ENCODE assay signal across 8 mouse cellular contexts in the genomic region with DNA sequence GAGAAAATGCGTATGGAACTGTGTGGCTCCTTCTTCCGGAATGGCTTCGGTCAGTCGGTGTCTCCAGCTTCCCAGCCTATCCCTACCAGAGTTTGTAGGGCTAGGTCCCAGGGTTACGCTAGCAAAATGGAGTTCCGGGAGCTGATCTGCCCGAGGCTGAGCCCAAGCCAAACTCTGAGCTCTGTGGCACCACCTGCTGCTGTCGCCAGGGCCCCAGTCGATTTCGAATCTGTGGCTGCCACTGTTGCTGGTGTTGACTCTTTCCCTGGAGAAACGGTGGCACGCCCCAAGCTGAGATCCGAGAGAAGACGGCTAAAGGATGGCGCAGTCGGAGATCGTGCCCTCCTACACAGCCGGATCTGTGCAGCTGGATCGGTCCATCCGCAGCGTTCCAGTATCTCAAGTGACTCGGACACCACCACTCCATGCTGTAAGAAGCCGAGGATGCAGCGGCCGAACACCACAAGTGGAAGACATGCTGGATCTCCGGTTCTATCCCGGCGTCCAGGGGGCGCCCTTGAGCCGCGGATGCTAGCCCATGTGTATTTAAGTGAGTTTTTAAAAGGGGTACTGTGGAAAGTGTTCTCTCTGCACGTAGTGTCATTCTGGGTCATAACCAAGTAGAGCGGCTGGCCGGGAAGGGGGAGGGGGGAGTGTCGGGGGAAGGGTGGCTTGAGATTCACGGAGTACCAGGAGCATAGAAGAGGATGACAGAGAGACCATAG. TPM values are rescaled to one million over a fixed set of nuclear protein-coding genes. Genes with fewer than 3 reads are reported as not detected.
DNase-seq lines count a peak whose midpoint lies in the region; ATAC-seq and TF ChIP-seq lines count a peak whose summit lies in the region.

No protein-coding gene starts in this region.

- no peaks in the 10 kb centered on the region; the same call in 1 of the 2 replicates for H3K4me1 ChIP-seq in brown adipose tissue, adult 24 weeks (ENCODE audit: control insufficient read depth, insufficient read depth, insufficient read length, low read length)
- H3K4me1 ChIP-seq in forebrain, embryonic 10.5 days, result peaks cover 20% of the 10 kb centered on the region
- H3K4me1 ChIP-seq in heart, embryonic 16.5 days (ENCODE audit: control insufficient read depth, insufficient read depth, low read length), result peaks cover 8% of the 10 kb centered on the region; the same call in 1 of the 2 replicates
- H3K4me1 ChIP-seq in liver, embryonic 15.5 days (replicated peaks), result peaks cover 54% of the 10 kb centered on the region
- peaks cover 12% of the 10 kb centered on the region; the same call in 1 of the 2 replicates for H3K4me1 ChIP-seq in neural tube, embryonic 12.5 days
- peaks cover 2% of the 10 kb centered on the region; the same call in 1 of the 2 replicates for H3K4me1 ChIP-seq in testis, adult 2 months (ENCODE audit: control insufficient read depth, insufficient read depth, low read length)

- no peak; the same call in 1 of the 2 replicates for TF ChIP-seq POLR2A in testis, adult 2 months (IDR thresholded peaks at IDR 0.05; ENCODE audit: control insufficient read depth, low read depth, low read length)

- peak; percentile 83 for DNase-seq in forebrain, embryonic 10.5 days (ENCODE audit: extremely low spot score, low spot score)
- peak; percentile 92 to 98 for DNase-seq in kidney, postnatal 36 days

- no peaks in the 10 kb centered on the region for H3K27me3 ChIP-seq in forebrain, embryonic 10.5 days (ENCODE audit: poor library complexity, severe bottlenecking)
- H3K27me3 ChIP-seq in heart, embryonic 16.5 days (ENCODE audit: control insufficient read depth, insufficient read depth, low read length), result no peaks in the 10 kb centered on the region
- no peaks in the 10 kb centered on the region for H3K27me3 ChIP-seq in liver, embryonic 15.5 days
- no peaks in the 10 kb centered on the region for H3K27me3 ChIP-seq in neural tube, embryonic 12.5 days (replicated peaks)
- H3K27me3 ChIP-seq in testis, adult 2 months (ENCODE audit: control insufficient read depth, insufficient read depth, low read length), result no peaks in the 10 kb centered on the region

- H3K9me3 ChIP-seq in forebrain, embryonic 10.5 days, result no peaks in the 10 kb centered on the region
- no peaks in the 10 kb centered on the region for H3K9me3 ChIP-seq in heart, embryonic 16.5 days (replicated peaks; ENCODE audit: control insufficient read depth, low read length)
- no peaks in the 10 kb centered on the region for H3K9me3 ChIP-seq in liver, embryonic 15.5 days (replicated peaks)
- H3K9me3 ChIP-seq in neural tube, embryonic 12.5 days, result no peaks in the 10 kb centered on the region

- H3K9ac ChIP-seq in heart, embryonic 16.5 days (ENCODE audit: low read length), result peak overlapping the region; percentile 76
- peak overlapping the region; percentile 60 for H3K9ac ChIP-seq in liver, embryonic 15.5 days
- H3K9ac ChIP-seq in neural tube, embryonic 12.5 days, result peak overlapping the region; percentile 49

- peak; percentile 70 for ATAC-seq in CD4-positive, CD25-positive, alpha-beta regulatory T cell, adult 4 months
- peak; percentile 69 for ATAC-seq in heart, embryonic 16.5 days (replicated peaks; ENCODE audit: extremely low read depth, insufficient read depth, low FRiP score)
- ATAC-seq in liver, embryonic 15.5 days (ENCODE audit: insufficient read depth), result peak; percentile 71
- peak; percentile 44; the same call in 1 of the 2 replicates for ATAC-seq in neural tube, embryonic 12.5 days (ENCODE audit: low FRiP score, low read depth)

- H3K4me2 ChIP-seq in heart, embryonic 16.5 days (ENCODE audit: low read depth, low read length), result peak overlapping the region; percentile 85
- peak overlapping the region; percentile 89 for H3K4me2 ChIP-seq in liver, embryonic 15.5 days
- peak overlapping the region; percentile 65 for H3K4me2 ChIP-seq in neural tube, embryonic 12.5 days (replicated peaks)

- H3K27ac ChIP-seq in brown adipose tissue, adult 24 weeks (replicated peaks; ENCODE audit: low read depth, low read length), result peak overlapping the region; percentile 69
- H3K27ac ChIP-seq in forebrain, embryonic 10.5 days, result peak overlapping the region; percentile 78
- H3K27ac ChIP-seq in heart, embryonic 16.5 days (ENCODE audit: low read length), result peak overlapping the region; percentile 73
- peak overlapping the region; percentile 81 for H3K27ac ChIP-seq in liver, embryonic 15.5 days (replicated peaks)
- 0 out of 2 replicates have a peak overlapping the region, but pooled peaks have one; percentile 2 for H3K27ac ChIP-seq in neural tube, embryonic 12.5 days
- H3K27ac ChIP-seq in testis, adult 2 months (ENCODE audit: control insufficient read depth, insufficient read depth, low read depth, low read length), result peak overlapping the region; percentile 9; the same call in 1 of the 2 replicates

- 3% methylated on average over 36 of the region's 36 CpGs for WGBS in forebrain, embryonic 10.5 days
- WGBS in heart, embryonic 16.5 days, result 1% methylated on average over 36 of the region's 36 CpGs
- 1% methylated on average over 36 of the region's 36 CpGs for WGBS in liver, embryonic 15.5 days (ENCODE audit: insufficient replicate concordance)
- WGBS in neural tube, embryonic 12.5 days, result 3% methylated on average over 36 of the region's 36 CpGs

- H3K4me3 ChIP-seq in brown adipose tissue, adult 24 weeks (ENCODE audit: insufficient read depth, low read depth, low read length), result peak overlapping the region; percentile 72
- H3K4me3 ChIP-seq in forebrain, embryonic 10.5 days, result peak overlapping the region; percentile 57
- peak overlapping the region; percentile 62 for H3K4me3 ChIP-seq in heart, embryonic 16.5 days (ENCODE audit: low read length)
- H3K4me3 ChIP-seq in liver, embryonic 15.5 days (replicated peaks), result peak overlapping the region; percentile 64
- peak overlapping the region; percentile 33 for H3K4me3 ChIP-seq in neural tube, embryonic 12.5 days
- H3K4me3 ChIP-seq in testis, adult 2 months (ENCODE audit: control insufficient read depth, low read depth, low read length), result peak overlapping the region; percentile 84

- H3K36me3 ChIP-seq in forebrain, embryonic 10.5 days (replicated peaks), result peaks cover 3% of the 10 kb centered on the region
- no peaks in the 10 kb centered on the region for H3K36me3 ChIP-seq in heart, embryonic 16.5 days (ENCODE audit: control insufficient read depth, insufficient read depth)
- no peaks in the 10 kb centered on the region for H3K36me3 ChIP-seq in liver, embryonic 15.5 days (replicated peaks)
- H3K36me3 ChIP-seq in neural tube, embryonic 12.5 days, result no peaks in the 10 kb centered on the region; the same call in 1 of the 2 replicates
- no peaks in the 10 kb centered on the region for H3K36me3 ChIP-seq in testis, adult 2 months (ENCODE audit: control insufficient read depth, insufficient read depth, low read length)

- peak; percentile 68; the same call in 1 of the 2 replicates for TF ChIP-seq CTCF in testis, adult 2 months (IDR thresholded peaks at IDR 0.05; ENCODE audit: control insufficient read depth, insufficient read depth, insufficient replicate concordance, low read depth, low read length)

RNA-seq across cellular contexts. Expression of gene Fam167b, which starts 6.7 kb away (rescaled TPM):
- under 1 TPM in 1 of 2 experiments, not detected in 1; 0.86 TPM for polyA plus RNA-seq in CD4-positive, CD25-positive, alpha-beta regulatory T cell, adult 4 months (2017; shearing (Covaris generic))
- polyA plus RNA-seq in brown adipose tissue, adult 24 weeks (2012; ENCODE audit: insufficient read depth, insufficient read length, missing spikeins), result not detected in 2 replicates
- polyA plus RNA-seq in forebrain, embryonic 10.5 days (2016; fragmentation: Nextera tagmentation; extraction: Ambion mirVana), result 1.2 TPM in 2 replicates
- polyA plus RNA-seq in heart, embryonic 16.5 days (2015; fragmentation: Nextera tagmentation; extraction: Ambion mirVana), result 5.1 and 5.7 TPM in 2 replicates
- 6.7 and 7.2 TPM in 2 replicates for polyA plus RNA-seq in liver, embryonic 15.5 days (2015; fragmentation: Nextera tagmentation; extraction: Ambion mirVana)
- 1.5 and 2.2 TPM in 2 replicates for polyA plus RNA-seq in neural tube, embryonic 12.5 days (2016; fragmentation: Nextera tagmentation; extraction: Ambion mirVana)
- 0.19 TPM in 1 of 2 replicates, not detected in the other for polyA plus RNA-seq in testis, adult 2 months (2012; rRNA removed)

RNA-seq across cellular contexts. Expression of gene Lck, which starts 11.6 kb away (rescaled TPM):
- polyA plus RNA-seq in CD4-positive, CD25-positive, alpha-beta regulatory T cell, adult 4 months (2017; shearing (Covaris generic)), result 1,000 to 10,000 TPM; 1,549 to 2,173 TPM
- not detected in 2 replicates for polyA plus RNA-seq in brown adipose tissue, adult 24 weeks (2012; ENCODE audit: insufficient read depth, insufficient read length, missing spikeins)
- 13.9 and 15.7 TPM in 2 replicates for polyA plus RNA-seq in forebrain, embryonic 10.5 days (2016; fragmentation: Nextera tagmentation; extraction: Ambion mirVana)
- polyA plus RNA-seq in heart, embryonic 16.5 days (2015; fragmentation: Nextera tagmentation; extraction: Ambion mirVana), result 45.9 and 121 TPM in 2 replicates
- 2.4 and 3.3 TPM in 2 replicates for polyA plus RNA-seq in liver, embryonic 15.5 days (2015; fragmentation: Nextera tagmentation; extraction: Ambion mirVana)
- polyA plus RNA-seq in neural tube, embryonic 12.5 days (2016; fragmentation: Nextera tagmentation; extraction: Ambion mirVana), result 7.8 and 8.0 TPM in 2 replicates
- polyA plus RNA-seq in testis, adult 2 months (2012; rRNA removed), result 1.8 and 2.5 TPM in 2 replicates

RNA-seq across cellular contexts. Expression of gene Eif3i, which starts 15.4 kb away (rescaled TPM):
- 100 to 1,000 TPM; 337 to 353 TPM for polyA plus RNA-seq in CD4-positive, CD25-positive, alpha-beta regulatory T cell, adult 4 months (2017; shearing (Covaris generic))
- 156 and 174 TPM in 2 replicates for polyA plus RNA-seq in brown adipose tissue, adult 24 weeks (2012; ENCODE audit: insufficient read depth, insufficient read length, missing spikeins)
- 298 and 315 TPM in 2 replicates for polyA plus RNA-seq in forebrain, embryonic 10.5 days (2016; fragmentation: Nextera tagmentation; extraction: Ambion mirVana)
- 178 and 180 TPM in 2 replicates for polyA plus RNA-seq in heart, embryonic 16.5 days (2015; fragmentation: Nextera tagmentation; extraction: Ambion mirVana)
- polyA plus RNA-seq in liver, embryonic 15.5 days (2015; fragmentation: Nextera tagmentation; extraction: Ambion mirVana), result 156 and 159 TPM in 2 replicates
- 200 and 208 TPM in 2 replicates for polyA plus RNA-seq in neural tube, embryonic 12.5 days (2016; fragmentation: Nextera tagmentation; extraction: Ambion mirVana)
- 204 and 221 TPM in 2 replicates for polyA plus RNA-seq in testis, adult 2 months (2012; rRNA removed)

RNA-seq across cellular contexts. Expression of gene Tmem234, which starts 15.4 kb away (rescaled TPM):
- 100 to 1,000 TPM; 254 to 306 TPM for polyA plus RNA-seq in CD4-positive, CD25-positive, alpha-beta regulatory T cell, adult 4 months (2017; shearing (Covaris generic))
- 84.4 and 96.6 TPM in 2 replicates for polyA plus RNA-seq in brown adipose tissue, adult 24 weeks (2012; ENCODE audit: insufficient read depth, insufficient read length, missing spikeins)
- polyA plus RNA-seq in forebrain, embryonic 10.5 days (2016; fragmentation: Nextera tagmentation; extraction: Ambion mirVana), result 224 and 227 TPM in 2 replicates
- 148 and 152 TPM in 2 replicates for polyA plus RNA-seq in heart, embryonic 16.5 days (2015; fragmentation: Nextera tagmentation; extraction: Ambion mirVana)
- polyA plus RNA-seq in liver, embryonic 15.5 days (2015; fragmentation: Nextera tagmentation; extraction: Ambion mirVana), result 113 and 115 TPM in 2 replicates
- 175 and 183 TPM in 2 replicates for polyA plus RNA-seq in neural tube, embryonic 12.5 days (2016; fragmentation: Nextera tagmentation; extraction: Ambion mirVana)
- polyA plus RNA-seq in testis, adult 2 months (2012; rRNA removed), result 50.1 and 56.2 TPM in 2 replicates

RNA-seq across cellular contexts. Expression of gene Dcdc2b, which starts 29.0 kb away (rescaled TPM):
- polyA plus RNA-seq in CD4-positive, CD25-positive, alpha-beta regulatory T cell, adult 4 months (2017; shearing (Covaris generic)), result 1 to 10 TPM; 3.9 to 7.0 TPM
- polyA plus RNA-seq in brown adipose tissue, adult 24 weeks (2012; ENCODE audit: insufficient read depth, insufficient read length, missing spikeins), result 1.3 TPM in 1 of 2 replicates, not detected in the other
- 2.0 and 2.2 TPM in 2 replicates for polyA plus RNA-seq in forebrain, embryonic 10.5 days (2016; fragmentation: Nextera tagmentation; extraction: Ambion mirVana)
- polyA plus RNA-seq in heart, embryonic 16.5 days (2015; fragmentation: Nextera tagmentation; extraction: Ambion mirVana), result 1.8 and 2.7 TPM in 2 replicates
- polyA plus RNA-seq in liver, embryonic 15.5 days (2015; fragmentation: Nextera tagmentation; extraction: Ambion mirVana), result 0.70 and 0.86 TPM in 2 replicates
- polyA plus RNA-seq in neural tube, embryonic 12.5 days (2016; fragmentation: Nextera tagmentation; extraction: Ambion mirVana), result 3.1 and 3.3 TPM in 2 replicates
- 15.5 and 19.4 TPM in 2 replicates for polyA plus RNA-seq in testis, adult 2 months (2012; rRNA removed)

Comparison
In these comparisons a context has a peak if more than half of its experiments do, and no peak if none do; other contexts are left out.
1. Peak in every context shown above with its lines: DNase-seq, ATAC-seq, H3K4me3 ChIP-seq and H3K27ac ChIP-seq.
2. H3K27ac ChIP-seq: peak in every context shown above with its lines; median percentile 81 in liver, embryonic 15.5 days; 78 in forebrain, embryonic 10.5 days; 73 in heart, embryonic 16.5 days; 69 in brown adipose tissue, adult 24 weeks; 9 in testis, adult 2 months; 2 in neural tube, embryonic 12.5 days.
3. H3K4me3 ChIP-seq: peak in every context shown above with its lines; median percentile 84 in testis, adult 2 months; 72 in brown adipose tissue, adult 24 weeks; 64 in liver, embryonic 15.5 days; 62 in heart, embryonic 16.5 days; 57 in forebrain, embryonic 10.5 days; 33 in neural tube, embryonic 12.5 days.
4. RNA of gene Lck, which starts 11.6 kb away (polyA plus RNA-seq): 1,549 to 2,173 TPM in CD4-positive, CD25-positive, alpha-beta regulatory T cell, adult 4 months; 45.9 to 121 TPM in heart, embryonic 16.5 days, 13.9 to 15.7 TPM in forebrain, embryonic 10.5 days, 7.8 to 8.0 TPM in neural tube, embryonic 12.5 days, 2.4 to 3.3 TPM in liver, embryonic 15.5 days, 1.8 to 2.5 TPM in testis, adult 2 months and not detected in brown adipose tissue, adult 24 weeks; every median in the first group is over 10 times any median in the second.